Mouse (Mus musculus) bone marrow, adult 2 months (tissue): ENCODE measurements at regions not wholly inside any gene's neighbourhood (a gene's known extent, or its start where the extent isn't known, plus 50 kb on each side); places are given as distances from the start of the nearest gene placed in this dataset.

ENCODE experiments used
- CTCF ChIP-seq: fragments of 200-500 bp; IDR thresholded peaks from 2 replicates; pipeline ENCODE4 v1.5.1; 2011; ENCODE audit warnings: low read length, control low read depth; ENCODE audit not compliant: control insufficient read depth, insufficient read depth
- POLR2A ChIP-seq: fragments of 200-500 bp; IDR thresholded peaks from 2 replicates; pipeline ENCODE4 v1.6.1; 2011; ENCODE audit warnings: low read depth, mild to moderate bottlenecking, control low read depth, low read length, borderline replicate concordance; ENCODE audit not compliant: control insufficient read depth

DNA sequence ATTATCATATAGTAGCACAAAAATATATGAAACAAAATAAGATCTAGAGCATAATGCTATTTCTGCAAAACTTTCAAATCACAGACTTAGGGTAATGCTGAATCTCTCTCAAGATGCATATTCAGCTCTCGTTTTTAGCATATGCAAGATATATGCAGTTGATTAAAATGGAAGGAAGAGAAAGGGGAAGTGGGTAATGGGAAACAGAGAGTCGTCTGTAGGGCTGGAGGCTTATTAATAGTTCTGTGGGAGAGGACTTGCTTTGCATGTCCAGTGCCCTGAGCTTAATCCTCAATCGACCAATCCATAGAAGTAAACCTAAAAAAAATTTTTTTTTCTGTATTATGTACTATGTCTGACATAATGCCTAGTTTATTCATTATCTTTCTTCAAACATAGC lies 148.9 kb upstream of the Ccdc122 start:
- no peak for TF ChIP-seq POLR2A
- no peak for TF ChIP-seq CTCF
